Mouse (Mus musculus) liver, adult 10 weeks (tissue): ENCODE results near the gene Gm6377. TPM values are rescaled to one million over a fixed set of nuclear protein-coding genes. Genes with fewer than 3 reads are reported as not detected.

Source experiments
- polyA plus RNA-seq: library from polyadenylated mRNA; stranded (reverse); fragments of 350-450 nt; fragmentation: Illumina TruSeq; extraction: RNeasy Lipid Tissue Mini Kit (QIAGEN cat#74804); gene quantifications from one replicate; pipeline ENCODE4 v1.2.3, GENCODE M21; 2014; ENCODE audit warnings: low read depth, low replicate concordance

Gm6377 gene
- polyA plus RNA-seq, result 3.7 TPM

DNA sequence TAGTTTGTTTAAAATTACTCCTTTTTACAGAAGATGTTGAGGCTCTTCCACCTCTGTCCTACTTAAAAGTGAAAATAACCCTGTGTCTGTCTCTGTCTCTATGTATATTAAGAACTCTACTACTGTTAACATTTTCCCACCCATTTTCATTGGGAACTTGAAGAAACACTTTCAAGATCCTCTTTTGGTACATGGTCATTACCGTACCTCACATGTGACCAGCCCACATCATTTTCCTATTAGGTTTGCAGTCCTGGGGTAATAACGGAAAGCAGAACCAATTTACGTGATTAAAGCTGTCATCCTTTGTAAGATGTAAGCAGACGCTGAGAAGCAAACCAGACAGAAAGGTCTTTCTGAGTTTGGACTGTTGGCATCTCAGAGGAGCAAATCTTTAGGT, at the start of gene Gm6377:
Gene Gm6377, plus strand, starts transcription at position 289 of the 400 bp plus-strand sequence.

Other genes with a start within 250 kb of the Gm6377 start
- gene Hmgn5, start 183.4 kb upstream of the Gm6377 start, polyA plus RNA-seq, result 150 TPM
- gene Sh3bgrl, start 101.4 kb upstream of the Gm6377 start, polyA plus RNA-seq, result 253 TPM